7 mouse cellular contexts compared by ENCODE assay signal in the genomic region with DNA sequence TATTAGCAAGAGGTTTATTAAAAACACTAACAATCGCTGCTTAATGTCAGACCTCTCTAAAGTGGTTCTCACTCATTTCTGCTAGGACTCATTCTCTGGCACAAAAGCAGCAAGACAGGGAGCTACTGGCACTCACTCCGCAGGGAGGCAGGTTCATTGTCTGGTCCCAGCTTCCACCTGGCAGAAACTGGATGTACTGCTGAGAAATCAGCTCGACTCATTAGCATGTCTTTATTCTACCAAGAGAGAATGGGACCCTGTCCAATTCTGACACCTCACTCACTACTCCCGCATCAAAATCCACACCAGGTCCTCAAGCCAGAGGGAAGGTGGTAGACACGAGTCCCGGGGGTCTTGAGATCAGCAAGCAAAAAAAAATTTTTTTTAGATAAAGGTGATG. TPM values are rescaled to one million over a fixed set of nuclear protein-coding genes. Genes with fewer than 3 reads are reported as not detected.
DNase-seq lines count a peak whose midpoint lies in the region; ATAC-seq and TF ChIP-seq lines count a peak whose summit lies in the region.

No protein-coding gene starts in this region.

- H3K4me1 ChIP-seq in CH12.LX (ENCODE audit: control insufficient read depth in 1 of 2, insufficient read depth in 2 of 2), result peaks cover 21 to 74% of the 10 kb centered on the region in 2 experiments
- H3K4me1 ChIP-seq in embryonic facial prominence, embryonic 14.5 days (ENCODE audit: control insufficient read depth, insufficient read depth, low read length), result peaks cover 14% of the 10 kb centered on the region
- peaks cover 16% of the 10 kb centered on the region for H3K4me1 ChIP-seq in limb, embryonic 14.5 days (ENCODE audit: control insufficient read depth, insufficient read depth, low read length)
- no peaks in the 10 kb centered on the region for H3K4me1 ChIP-seq in kidney, adult 2 months (ENCODE audit: control insufficient read depth, insufficient read depth, low read length)

- H3K36me3 ChIP-seq in CH12.LX (replicated peaks in 1 of 2; ENCODE audit: control insufficient read depth in 1 of 2, insufficient read depth in 1 of 2, low read length in 1 of 2), result peaks cover 10 to 14% of the 10 kb centered on the region in 2 experiments
- no peaks in the 10 kb centered on the region for H3K36me3 ChIP-seq in embryonic facial prominence, embryonic 14.5 days (ENCODE audit: control insufficient read depth, insufficient read depth, low read length)
- H3K36me3 ChIP-seq in limb, embryonic 14.5 days (ENCODE audit: control insufficient read depth, insufficient read depth, low read length), result no peaks in the 10 kb centered on the region
- no peaks in the 10 kb centered on the region for H3K36me3 ChIP-seq in kidney, adult 2 months (ENCODE audit: control insufficient read depth, insufficient read depth, low read length)

- H3K9me3 ChIP-seq in CH12.LX (replicated peaks; ENCODE audit: low read length), result no peaks in the 10 kb centered on the region
- no peaks in the 10 kb centered on the region for H3K9me3 ChIP-seq in embryonic facial prominence, embryonic 14.5 days (ENCODE audit: control insufficient read depth, low read length)
- no peaks in the 10 kb centered on the region for H3K9me3 ChIP-seq in limb, embryonic 14.5 days (ENCODE audit: control insufficient read depth, low read length)

- H3K27me3 ChIP-seq in CH12.LX (replicated peaks), result no peaks in the 10 kb centered on the region
- 0 out of 2 replicates have a peak, but pooled peaks cover 3% of the 10 kb centered on the region for H3K27me3 ChIP-seq in embryonic facial prominence, embryonic 14.5 days (replicated peaks; ENCODE audit: control insufficient read depth, insufficient read depth, low read length)
- no peaks in the 10 kb centered on the region for H3K27me3 ChIP-seq in limb, embryonic 14.5 days (ENCODE audit: control insufficient read depth, insufficient read depth, low read length)
- H3K27me3 ChIP-seq in kidney, adult 2 months (replicated peaks; ENCODE audit: control insufficient read depth, insufficient read depth, low read length), result no peaks in the 10 kb centered on the region

- TF ChIP-seq RAD21 in CH12.LX (IDR thresholded peaks at IDR 0.05; ENCODE audit: low read depth, low read length), result no peak; the same call in 1 of the 2 replicates

- peak overlapping the region; percentile 93 for H3K27ac ChIP-seq in CH12.LX (ENCODE audit: insufficient read depth, low read depth)
- no peak overlapping the region for H3K27ac ChIP-seq in embryonic facial prominence, embryonic 14.5 days (replicated peaks; ENCODE audit: low read depth, low read length)
- H3K27ac ChIP-seq in limb, embryonic 14.5 days (replicated peaks; ENCODE audit: low read depth, low read length), result no peak overlapping the region
- H3K27ac ChIP-seq in kidney, adult 2 months (ENCODE audit: insufficient read depth, low read depth, low read length), result no peak overlapping the region

- no peak for TF ChIP-seq CTCF in CH12.LX (conservative IDR thresholded peaks at IDR 0.05 in 1 of 2, IDR thresholded peaks at IDR 0.05 in 1 of 2; ENCODE audit: low read depth in 2 of 2, low read length in 2 of 2)
- no peak for TF ChIP-seq CTCF in kidney, adult 2 months (conservative IDR thresholded peaks at IDR 0.05; ENCODE audit: insufficient read depth, insufficient read length, low read depth, low read length)

- TF ChIP-seq EP300 in CH12.LX (IDR thresholded peaks at IDR 0.05; ENCODE audit: low read length), result 0 out of 2 replicates have a peak, but pooled peaks have one; percentile 33

- in situ Hi-C loops in CH12.LX (cut with MboI; ENCODE audit: low pct_ligation_motif_present, low pct_unique_long_range_greater_than_20kb, low sequenced_read_pairs), result loop anchor here (25.0 kb wide), 1 partner anchor 774 kb away; a partner anchor contains a TSS

- peak overlapping the region; percentile 99 for H3K9ac ChIP-seq in CH12.LX (ENCODE audit: insufficient read depth, low read depth)
- H3K9ac ChIP-seq in embryonic facial prominence, embryonic 14.5 days (ENCODE audit: low read depth, low read length), result peak overlapping the region; percentile 86
- H3K9ac ChIP-seq in limb, embryonic 14.5 days (ENCODE audit: low read depth, low read length, severe bottlenecking), result no peak overlapping the region

- peaks cover 59% of the 10 kb centered on the region for H3K79me2 ChIP-seq in CH12.LX (replicated peaks; ENCODE audit: control insufficient read depth, extremely low read depth, insufficient read depth, poor library complexity, severe bottlenecking)

- DNase-seq in 3134 (ENCODE audit: extremely low read depth, insufficient read length, low spot score), result peak; percentile 22
- DNase-seq in CH12.LX (ENCODE audit: extremely low read depth), result peak; percentile 42
- no peak for DNase-seq in embryonic facial prominence, embryonic 14.5 days (ENCODE audit: low spot score)
- no peak for DNase-seq in limb, embryonic 14.5 days (ENCODE audit: low spot score)
- no peak for DNase-seq in testis, postnatal 10 days (ENCODE audit: low spot score)
- DNase-seq in left cerebral cortex, adult 11 months (ENCODE audit: low spot score), result no peak
- DNase-seq in kidney, adult 2 months, result no peak

- dilution Hi-C loops in CH12.LX (cut with MboI; ENCODE audit: extremely low pct_ligation_motif_present, extremely low pct_unique_long_range_greater_than_20kb, low sequenced_read_pairs), result no loop called here

- H3K4me2 ChIP-seq in CH12.LX (ENCODE audit: insufficient read depth, low read depth, poor library complexity, severe bottlenecking), result peak overlapping the region; percentile 24
- H3K4me2 ChIP-seq in embryonic facial prominence, embryonic 14.5 days (ENCODE audit: low read depth, low read length), result peak overlapping the region; percentile 99
- peak overlapping the region; percentile 100 for H3K4me2 ChIP-seq in limb, embryonic 14.5 days (replicated peaks; ENCODE audit: low read depth, low read length, severe bottlenecking)

- no peak for ATAC-seq in embryonic facial prominence, embryonic 14.5 days (ENCODE audit: low read depth)
- no peak for ATAC-seq in limb, embryonic 14.5 days (ENCODE audit: low FRiP score, low read depth)

- peak; percentile 51; the same call in 1 of the 2 replicates for TF ChIP-seq POLR2A in CH12.LX (IDR thresholded peaks at IDR 0.05; ENCODE audit: low read depth, low read length)
- TF ChIP-seq POLR2A in limb, embryonic 14.5 days (IDR thresholded peaks at IDR 0.05; ENCODE audit: borderline replicate concordance, extremely low read depth, insufficient read depth, insufficient read length), result no peak
- no peak for TF ChIP-seq POLR2A in kidney, adult 2 months (IDR thresholded peaks at IDR 0.05; ENCODE audit: low read depth, low read length)

- 26% methylated on average over 6 of the region's 6 CpGs for WGBS in embryonic facial prominence, embryonic 14.5 days
- WGBS in limb, embryonic 14.5 days, result 19% methylated on average over 6 of the region's 6 CpGs
- 60% methylated on average over 6 of the region's 6 CpGs for WGBS in kidney, adult 2 months

- H3K4me3 ChIP-seq in CH12.LX (replicated peaks in 1 of 3; ENCODE audit: low read depth in 2 of 3, low read length in 2 of 3, poor library complexity in 1 of 3), result peak overlapping the region; percentile 61 to 99 (median 81)
- H3K4me3 ChIP-seq in embryonic facial prominence, embryonic 14.5 days (ENCODE audit: low read depth, low read length), result peak overlapping the region; percentile 79
- H3K4me3 ChIP-seq in limb, embryonic 14.5 days (replicated peaks; ENCODE audit: low read length), result peak overlapping the region; percentile 78
- no peak overlapping the region for H3K4me3 ChIP-seq in kidney, adult 2 months (ENCODE audit: insufficient read depth, low read depth, low read length)

TF ChIP-seq in CH12.LX, 34 proteins besides CTCF, POLR2A, EP300 and RAD21 (continues in another document):
- TF ChIP-seq MAZ (IDR thresholded peaks at IDR 0.05; ENCODE audit: low read depth, low read length) (0 out of 2 replicates have a peak, but pooled peaks have one; percentile 48), JUN (IDR thresholded peaks at IDR 0.05; ENCODE audit: insufficient read depth, low read depth, low read length) (no peak; the same call in 1 of the 2 replicates), IRF4 (IDR thresholded peaks at IDR 0.05; ENCODE audit: low read depth, low read length) (0 out of 2 replicates have a peak, but pooled peaks have one; percentile 42), SIN3A (IDR thresholded peaks at IDR 0.05; ENCODE audit: low read length) (no peak), ZC3H11A (IDR thresholded peaks at IDR 0.05; ENCODE audit: low read depth, low read length) (no peak), NRF1 (IDR thresholded peaks at IDR 0.05; ENCODE audit: low read depth, low read length) (0 out of 2 replicates have a peak, but pooled peaks have one; percentile 19), ELF1 (IDR thresholded peaks at IDR 0.05; ENCODE audit: low read depth, low read length) (no peak), ZNF384 (IDR thresholded peaks at IDR 0.05; ENCODE audit: low read depth, low read length) (0 out of 2 replicates have a peak, but pooled peaks have one; percentile 20), HCFC1 (IDR thresholded peaks at IDR 0.05; ENCODE audit: low read depth, low read length) (no peak)

RNA-seq across cellular contexts. Expression of a gene that starts 1.2 kb away (rescaled TPM):
- total RNA-seq in CH12.LX (2012; rRNA removed) (17.2 and 39.3 TPM in 2 replicates), CH12.LX (2014; rRNA removed) (7.2 and 8.7 TPM in 2 replicates)
- 8.7 and 10.9 TPM in 2 replicates for polyA plus RNA-seq in CH12.LX (2012; ENCODE audit: insufficient read length, low read depth)
- polyA plus RNA-seq in embryonic facial prominence, embryonic 14.5 days (2014; fragmentation: Nextera tagmentation; extraction: Ambion mirVana), result 17.7 and 18.2 TPM in 2 replicates
- 20.1 and 23.2 TPM in 2 replicates for polyA plus RNA-seq in limb, embryonic 14.5 days (2012; rRNA removed)
- polyA plus RNA-seq in limb, embryonic 14.5 days (2014; fragmentation: Nextera tagmentation; extraction: Ambion mirVana), result 17.3 and 19.7 TPM in 2 replicates
- 2.5 and 2.9 TPM in 2 replicates for polyA plus RNA-seq in kidney, adult 2 months (2012; rRNA removed)

RNA-seq across cellular contexts. Expression of a gene that starts 22.3 kb away (rescaled TPM):
- total RNA-seq in CH12.LX (2012; rRNA removed) (321 and 436 TPM in 2 replicates), CH12.LX (2014; rRNA removed) (291 and 336 TPM in 2 replicates)
- 222 and 228 TPM in 2 replicates for polyA plus RNA-seq in CH12.LX (2012; ENCODE audit: insufficient read length, low read depth)
- 46.3 and 47.6 TPM in 2 replicates for polyA plus RNA-seq in embryonic facial prominence, embryonic 14.5 days (2014; fragmentation: Nextera tagmentation; extraction: Ambion mirVana)
- polyA plus RNA-seq in limb, embryonic 14.5 days (2012; rRNA removed), result 131 and 148 TPM in 2 replicates
- polyA plus RNA-seq in limb, embryonic 14.5 days (2014; fragmentation: Nextera tagmentation; extraction: Ambion mirVana), result 46.2 and 48.6 TPM in 2 replicates
- 195 and 211 TPM in 2 replicates for polyA plus RNA-seq in kidney, adult 2 months (2012; rRNA removed)

RNA-seq across cellular contexts. Expression of a gene that starts 54.5 kb away (rescaled TPM):
- total RNA-seq in CH12.LX (2012; rRNA removed), result 0.13 and 0.38 TPM in 2 replicates
- total RNA-seq in CH12.LX (2014; rRNA removed), result 0.23 and 0.32 TPM in 2 replicates
- 0.29 and 0.37 TPM in 2 replicates for polyA plus RNA-seq in CH12.LX (2012; ENCODE audit: insufficient read length, low read depth)
- polyA plus RNA-seq in embryonic facial prominence, embryonic 14.5 days (2014; fragmentation: Nextera tagmentation; extraction: Ambion mirVana), result 0.14 and 0.30 TPM in 2 replicates
- 0.09 and 0.33 TPM in 2 replicates for polyA plus RNA-seq in limb, embryonic 14.5 days (2012; rRNA removed)
- 0.17 and 0.36 TPM in 2 replicates for polyA plus RNA-seq in limb, embryonic 14.5 days (2014; fragmentation: Nextera tagmentation; extraction: Ambion mirVana)
- polyA plus RNA-seq in kidney, adult 2 months (2012; rRNA removed), result 0.08 and 0.24 TPM in 2 replicates

Comparison
In these comparisons a context has a peak if more than half of its experiments do, and no peak if none do; other contexts are left out.
1. DNase-seq: peak in 3134 (single experiment) and CH12.LX (single experiment); none in embryonic facial prominence, embryonic 14.5 days (single experiment), limb, embryonic 14.5 days (single experiment), testis, postnatal 10 days (single experiment), left cerebral cortex, adult 11 months (single experiment) and kidney, adult 2 months (single experiment).
2. H3K4me2 ChIP-seq: peak in every context shown above with its lines; median percentile 100 in limb, embryonic 14.5 days; 99 in embryonic facial prominence, embryonic 14.5 days; 24 in CH12.LX.